Mouse (Mus musculus): ENCODE measurements at regions not wholly inside any gene's neighbourhood (a gene's known extent, or its start where the extent isn't known, plus 50 kb on each side); places are given as distances from the start of the nearest gene placed in this dataset.

DNA sequence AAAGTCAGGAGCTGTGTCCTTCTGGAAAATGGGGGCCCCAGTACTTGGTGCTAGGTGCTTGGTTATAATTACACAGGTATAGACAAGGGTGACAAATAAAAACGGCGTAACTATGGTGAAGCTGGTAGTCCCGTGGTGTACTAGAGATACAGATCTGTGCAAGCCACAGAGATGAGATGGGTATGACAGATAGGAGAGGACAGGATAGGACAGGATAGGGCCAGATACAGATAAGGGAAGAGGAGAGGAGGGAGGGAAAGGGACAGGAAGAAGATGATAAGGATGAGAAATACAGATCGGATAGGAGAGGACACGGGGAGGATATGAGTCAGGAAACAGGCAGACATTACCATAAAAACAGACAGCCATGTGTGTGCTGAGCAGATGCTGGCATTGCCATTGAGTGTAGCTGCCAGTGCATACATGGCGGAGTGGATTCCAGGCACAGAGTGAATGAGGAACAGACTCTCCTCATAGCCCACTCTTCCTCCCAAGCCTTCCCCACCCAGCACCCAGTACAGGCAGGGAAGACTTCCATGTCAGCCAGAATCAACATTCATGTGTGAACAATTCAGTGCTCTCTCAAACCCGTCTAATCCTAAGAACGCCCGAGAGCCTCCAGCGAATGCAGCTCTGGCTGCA is 231.9 kb upstream of the Cdh4 start:
- no peaks in the 10 kb centered on the region for H3K27me3 ChIP-seq (replicated peaks)
- no peak overlapping the region for H3K27ac ChIP-seq (ENCODE audit: insufficient read depth, low read depth)
- no peaks in the 10 kb centered on the region for H3K79me2 ChIP-seq (replicated peaks; ENCODE audit: control insufficient read depth, extremely low read depth, insufficient read depth, poor library complexity, severe bottlenecking)
- H3K4me2 ChIP-seq (ENCODE audit: insufficient read depth, low read depth, poor library complexity, severe bottlenecking): no peak overlapping the region
- no peaks in the 10 kb centered on the region for H3K36me3 ChIP-seq (replicated peaks in 1 of 2; ENCODE audit: control insufficient read depth in 1 of 2, insufficient read depth in 1 of 2, low read length in 1 of 2)
- no peaks in the 10 kb centered on the region for H3K4me1 ChIP-seq (ENCODE audit: control insufficient read depth in 1 of 2, insufficient read depth in 2 of 2)
- DNase-seq (ENCODE audit: extremely low read depth): no peak
- no peak overlapping the region for H3K4me3 ChIP-seq (replicated peaks in 1 of 3; ENCODE audit: low read depth in 2 of 3, low read length in 2 of 3, poor library complexity in 1 of 3)
- H3K9me3 ChIP-seq (replicated peaks; ENCODE audit: low read length): peaks cover 99% of the 10 kb centered on the region
- H3K9ac ChIP-seq (ENCODE audit: insufficient read depth, low read depth): no peak overlapping the region
- dilution Hi-C loops (cut with MboI; ENCODE audit: extremely low pct_ligation_motif_present, extremely low pct_unique_long_range_greater_than_20kb, low sequenced_read_pairs) (no loop called here), in situ Hi-C loops (cut with MboI; ENCODE audit: low pct_ligation_motif_present, low pct_unique_long_range_greater_than_20kb, low sequenced_read_pairs) (no loop called here)
- no peak for TF ChIP-seq NRF1 (IDR thresholded peaks at IDR 0.05; ENCODE audit: low read depth, low read length)
- no peak for TF ChIP-seq EP300 (IDR thresholded peaks at IDR 0.05; ENCODE audit: low read length)
- TF ChIP-seq SIN3A (IDR thresholded peaks at IDR 0.05; ENCODE audit: low read length): no peak
- TF ChIP-seq TCF12 (IDR thresholded peaks at IDR 0.05; ENCODE audit: low read depth, low read length): no peak
- no peak for TF ChIP-seq RCOR1 (conservative IDR thresholded peaks at IDR 0.05; ENCODE audit: low read depth, low read length)

DNA sequence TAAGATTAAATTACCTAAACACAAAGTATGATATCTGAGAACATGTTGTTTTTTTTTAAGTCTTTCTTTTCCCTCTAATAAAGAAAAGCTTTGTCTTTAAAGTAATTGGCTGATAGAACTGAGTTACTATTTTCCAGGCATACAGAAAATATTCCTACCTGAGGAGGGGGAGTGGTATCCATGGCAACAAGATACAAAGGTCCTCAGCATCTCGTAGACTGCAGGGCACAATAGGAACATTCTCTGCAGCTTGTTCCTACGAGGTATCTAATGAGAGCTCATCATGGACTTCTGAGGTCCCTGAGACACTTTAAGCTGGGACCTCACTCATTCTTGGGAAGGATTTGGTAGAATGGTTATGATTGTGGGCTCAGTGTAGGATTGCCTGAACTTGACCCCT is 225.5 kb upstream of the Cdh4 start:
- Histone ChIP-seq H3K4me2 (ENCODE audit: insufficient read depth, low read depth, poor library complexity, severe bottlenecking) (no peak overlapping the region), H3K4me1 (ENCODE audit: control insufficient read depth in 1 of 2, insufficient read depth in 2 of 2) (no peaks in the 10 kb centered on the region), H3K27ac (ENCODE audit: insufficient read depth, low read depth) (no peak overlapping the region), H3K4me3 (replicated peaks in 1 of 3; ENCODE audit: low read depth in 2 of 3, low read length in 2 of 3, poor library complexity in 1 of 3) (no peak overlapping the region), H3K9ac (ENCODE audit: insufficient read depth, low read depth) (no peak overlapping the region), H3K27me3 (replicated peaks) (no peaks in the 10 kb centered on the region), H3K79me2 (replicated peaks; ENCODE audit: control insufficient read depth, extremely low read depth, insufficient read depth, poor library complexity, severe bottlenecking) (no peaks in the 10 kb centered on the region), H3K9me3 (replicated peaks; ENCODE audit: low read length) (peaks cover 91% of the 10 kb centered on the region), H3K36me3 (replicated peaks in 1 of 2; ENCODE audit: control insufficient read depth in 1 of 2, insufficient read depth in 1 of 2, low read length in 1 of 2) (no peaks in the 10 kb centered on the region)
- dilution Hi-C loops (cut with MboI; ENCODE audit: extremely low pct_ligation_motif_present, extremely low pct_unique_long_range_greater_than_20kb, low sequenced_read_pairs) (no loop called here), in situ Hi-C loops (cut with MboI; ENCODE audit: low pct_ligation_motif_present, low pct_unique_long_range_greater_than_20kb, low sequenced_read_pairs) (no loop called here)
- no peak for DNase-seq (ENCODE audit: extremely low read depth)
- TF ChIP-seq GABPA (IDR thresholded peaks at IDR 0.05; ENCODE audit: insufficient replicate concordance, low read depth, low read length) (no peak), MYC (IDR thresholded peaks at IDR 0.05; ENCODE audit: low read depth, low read length) (no peak), ZNF384 (IDR thresholded peaks at IDR 0.05; ENCODE audit: low read depth, low read length) (no peak), EP300 (IDR thresholded peaks at IDR 0.05; ENCODE audit: low read length) (no peak), MAX (IDR thresholded peaks at IDR 0.05; ENCODE audit: low read length) (no peak), RCOR1 (conservative IDR thresholded peaks at IDR 0.05; ENCODE audit: low read depth, low read length) (no peak), KAT2A (IDR thresholded peaks at IDR 0.05; ENCODE audit: insufficient replicate concordance, low read length) (no peak), RAD21 (IDR thresholded peaks at IDR 0.05; ENCODE audit: low read depth, low read length) (no peak), HCFC1 (IDR thresholded peaks at IDR 0.05; ENCODE audit: low read depth, low read length) (no peak)

DNA sequence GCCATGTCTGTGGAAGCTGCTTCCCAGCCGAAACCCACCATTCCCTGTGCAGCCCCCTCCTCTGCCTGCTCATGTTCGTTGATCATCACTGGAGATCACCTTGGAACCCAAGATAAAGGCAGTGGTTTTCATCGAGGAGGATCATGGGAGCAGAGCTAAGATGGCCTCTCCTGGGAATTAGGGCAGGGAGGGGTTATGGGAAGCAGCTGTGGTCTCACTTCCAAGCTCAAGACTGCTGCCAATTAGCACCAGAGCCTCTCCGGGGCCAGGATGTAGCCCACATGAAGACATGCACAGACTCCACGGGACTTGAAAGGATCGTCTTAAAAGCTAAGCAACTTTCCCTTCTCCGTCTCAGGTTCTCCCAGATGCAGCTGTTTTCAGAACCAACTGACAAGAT is 214.1 kb upstream of the Cdh4 start:
- H3K36me3 ChIP-seq (replicated peaks in 1 of 2; ENCODE audit: control insufficient read depth in 1 of 2, insufficient read depth in 1 of 2, low read length in 1 of 2): no peaks in the 10 kb centered on the region
- no peak overlapping the region for H3K4me2 ChIP-seq (ENCODE audit: insufficient read depth, low read depth, poor library complexity, severe bottlenecking)
- H3K4me1 ChIP-seq (ENCODE audit: control insufficient read depth in 1 of 2, insufficient read depth in 2 of 2): no peaks in the 10 kb centered on the region
- no peak for DNase-seq (ENCODE audit: extremely low read depth)
- in situ Hi-C loops (cut with MboI; ENCODE audit: low pct_ligation_motif_present, low pct_unique_long_range_greater_than_20kb, low sequenced_read_pairs): no loop called here
- peaks cover 93% of the 10 kb centered on the region for H3K9me3 ChIP-seq (replicated peaks; ENCODE audit: low read length)
- H3K27me3 ChIP-seq (replicated peaks): no peaks in the 10 kb centered on the region
- dilution Hi-C loops (cut with MboI; ENCODE audit: extremely low pct_ligation_motif_present, extremely low pct_unique_long_range_greater_than_20kb, low sequenced_read_pairs): no loop called here
- no peak overlapping the region for H3K9ac ChIP-seq (ENCODE audit: insufficient read depth, low read depth)
- H3K27ac ChIP-seq (ENCODE audit: insufficient read depth, low read depth): no peak overlapping the region
- H3K4me3 ChIP-seq (replicated peaks in 1 of 3; ENCODE audit: low read depth in 2 of 3, low read length in 2 of 3, poor library complexity in 1 of 3): no peak overlapping the region
- TF ChIP-seq CHD2 (IDR thresholded peaks at IDR 0.05; ENCODE audit: low read length): no peak
- no peak for TF ChIP-seq GABPA (IDR thresholded peaks at IDR 0.05; ENCODE audit: insufficient replicate concordance, low read depth, low read length)
- no peak for TF ChIP-seq USF2 (conservative IDR thresholded peaks at IDR 0.05; ENCODE audit: low read depth, low read length)
- no peak for TF ChIP-seq POLR2AphosphoS2 (IDR thresholded peaks at IDR 0.05; ENCODE audit: low read depth, low read length)
- TF ChIP-seq EP300 (IDR thresholded peaks at IDR 0.05; ENCODE audit: low read length): no peak
- no peak for TF ChIP-seq E2F4 (IDR thresholded peaks at IDR 0.05; ENCODE audit: insufficient replicate concordance, low read depth, low read length)
- TF ChIP-seq ETS1 (conservative IDR thresholded peaks at IDR 0.05; ENCODE audit: low read depth, low read length): no peak
- no peak for TF ChIP-seq ELF1 (IDR thresholded peaks at IDR 0.05; ENCODE audit: low read depth, low read length)
- no peak for TF ChIP-seq ZMIZ1 (IDR thresholded peaks at IDR 0.05; ENCODE audit: low read depth, low read length)
- TF ChIP-seq CHD1 (IDR thresholded peaks at IDR 0.05; ENCODE audit: low read depth, low read length): no peak
- no peak for TF ChIP-seq PAX5 (IDR thresholded peaks at IDR 0.05; ENCODE audit: low read length)
- no peak for TF ChIP-seq ZKSCAN1 (IDR thresholded peaks at IDR 0.05; ENCODE audit: borderline replicate concordance, low read depth, low read length)
- no peak for TF ChIP-seq TBP (conservative IDR thresholded peaks at IDR 0.05; ENCODE audit: low read depth, low read length)
- TF ChIP-seq SMC3 (IDR thresholded peaks at IDR 0.05; ENCODE audit: low read depth, low read length): no peak
- TF ChIP-seq MAFK (IDR thresholded peaks at IDR 0.05; ENCODE audit: insufficient replicate concordance, low read length): no peak
- H3K79me2 ChIP-seq (replicated peaks; ENCODE audit: control insufficient read depth, extremely low read depth, insufficient read depth, poor library complexity, severe bottlenecking): no peaks in the 10 kb centered on the region
